Mouse (Mus musculus) kidney, adult 2 months (tissue): ENCODE data around the gene Prkce.

ENCODE experiments used
- CTCF ChIP-seq: fragments of 200-500 bp; conservative IDR thresholded peaks from 2 replicates; pipeline ENCODE4 v1.5.1; 2011; ENCODE audit warnings: low read depth, mild to moderate bottlenecking, control low read depth, low read length, moderate library complexity, mixed read lengths; ENCODE audit not compliant: insufficient read depth, insufficient read length
- POLR2A ChIP-seq: fragments of 200-500 bp; IDR thresholded peaks from one replicate; pipeline ENCODE4 v1.6.1; 2011; ENCODE audit warnings: low read depth, low read length, control low read depth

DNA sequence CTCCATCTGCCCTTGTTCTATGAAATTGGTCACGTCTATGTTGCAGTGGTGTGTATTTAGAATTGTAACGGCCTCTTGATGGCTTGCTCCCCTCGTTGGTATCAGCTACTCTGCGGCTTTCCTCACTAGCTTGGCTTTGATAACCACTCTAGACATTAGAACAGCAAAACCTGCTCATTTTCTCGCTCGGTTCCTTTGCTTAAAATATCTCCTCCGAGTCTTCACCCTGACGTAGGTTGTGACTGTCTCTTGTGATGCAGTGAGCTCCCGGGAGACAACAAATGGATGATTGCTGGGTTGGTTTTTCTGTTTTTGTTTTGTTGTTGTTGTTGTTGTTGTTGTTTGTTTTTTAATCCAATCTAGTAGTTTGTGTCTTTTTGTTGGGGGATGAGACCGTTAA, 361.4 kb downstream of the Prkce start:
- TF ChIP-seq CTCF (no peak), POLR2A (no peak)
